Mouse (Mus musculus): ENCODE measurements around the gene Cdh13.

Gene Cdh13

GRCm38 (mm10) chr8:119061671-119062070 is 778.1 kb downstream of the Cdh13 start:
- no peak for DNase-seq (ENCODE audit: low spot score)

- peak; percentile 71 for DNase-seq (ENCODE audit: low spot score)
Observed at GRCm38 (mm10) chr8:119064523-119064922, 781.0 kb downstream of the Cdh13 start.

GRCm38 (mm10) chr8:119072291-119072690 is 788.8 kb downstream of the Cdh13 start:
- no peak for DNase-seq (ENCODE audit: low spot score)

GRCm38 (mm10) chr8:119085022-119085421 is 801.5 kb downstream of the Cdh13 start:
- no peak for DNase-seq (ENCODE audit: low spot score)

- DNase-seq (ENCODE audit: low spot score): no peak
Observed at GRCm38 (mm10) chr8:119098261-119098660, 814.7 kb downstream of the Cdh13 start.

GRCm38 (mm10) chr8:119102871-119103270 is 819.3 kb downstream of the Cdh13 start:
- DNase-seq (ENCODE audit: low spot score): no peak

- no peak for DNase-seq (ENCODE audit: low spot score)
Observed at GRCm38 (mm10) chr8:119109655-119110054, 826.1 kb downstream of the Cdh13 start.

GRCm38 (mm10) chr8:119112861-119113260 is 829.3 kb downstream of the Cdh13 start:
- no peak for DNase-seq (ENCODE audit: low spot score)

GRCm38 (mm10) chr8:119121236-119121635 is 837.7 kb downstream of the Cdh13 start:
- no peak for DNase-seq (ENCODE audit: low spot score)

- no peak for DNase-seq (ENCODE audit: low spot score)
Observed at GRCm38 (mm10) chr8:119127841-119128240, 844.3 kb downstream of the Cdh13 start.

- DNase-seq (ENCODE audit: low spot score): no peak
Observed at GRCm38 (mm10) chr8:119128266-119128665, 844.7 kb downstream of the Cdh13 start.

- DNase-seq (ENCODE audit: low spot score): no peak
Observed at GRCm38 (mm10) chr8:119156454-119156921, 873.0 kb downstream of the Cdh13 start.

GRCm38 (mm10) chr8:119158628-119159027 is 875.1 kb downstream of the Cdh13 start:
- DNase-seq (ENCODE audit: low spot score): no peak

GRCm38 (mm10) chr8:119159794-119160193 is 876.3 kb downstream of the Cdh13 start:
- DNase-seq (ENCODE audit: low spot score): no peak

- peak; percentile 56 for DNase-seq (ENCODE audit: low spot score)
Observed at GRCm38 (mm10) chr8:119164076-119164475, 880.5 kb downstream of the Cdh13 start.

- no peak for DNase-seq (ENCODE audit: low spot score)
Observed at GRCm38 (mm10) chr8:119177226-119177935, 893.8 kb downstream of the Cdh13 start.

GRCm38 (mm10) chr8:119180626-119181025 is 897.1 kb downstream of the Cdh13 start:
- no peak for DNase-seq (ENCODE audit: low spot score)

GRCm38 (mm10) chr8:119195695-119196094 is 912.2 kb downstream of the Cdh13 start:
- peak; percentile 26 for DNase-seq (ENCODE audit: low spot score)

GRCm38 (mm10) chr8:119196486-119197150 is 913.1 kb downstream of the Cdh13 start:
- peak; percentile 50 for DNase-seq (ENCODE audit: low spot score)

- no peak for DNase-seq (ENCODE audit: low spot score)
Observed at GRCm38 (mm10) chr8:119208567-119208966, 925.0 kb downstream of the Cdh13 start.

- peak; percentile 28 for DNase-seq (ENCODE audit: low spot score)
Observed at GRCm38 (mm10) chr8:119224547-119224946, 941.0 kb downstream of the Cdh13 start.

- no peak for DNase-seq (ENCODE audit: low spot score)
Observed at GRCm38 (mm10) chr8:119245181-119245580, 961.6 kb downstream of the Cdh13 start.

- no peak for DNase-seq (ENCODE audit: low spot score)
Observed at GRCm38 (mm10) chr8:119245641-119246040, 962.1 kb downstream of the Cdh13 start.
